Mouse (Mus musculus): ENCODE results near the gene Inpp5b. TPM values are rescaled to one million over a fixed set of nuclear protein-coding genes. Genes with fewer than 3 reads are reported as not detected.

Inpp5b gene
- total RNA-seq, 2 experiments from 2014 or later, result 8.9 to 10.6 TPM

- TF ChIP-seq CTCF (IDR thresholded peaks at IDR 0.05), result no peak
- no peak for DNase-seq
- Histone ChIP-seq H3K27ac (peak overlapping the region; percentile 77), H3K4me3 (peak overlapping the region; percentile 45)
- intact Hi-C loops (cut with DNase I), result no loop called here
These were observed 13.9 kb downstream of the Inpp5b start for GRCm38 (mm10) chr4:124755526-124755925.

GRCm38 (mm10) chr4:124759305-124759811 lies 17.7 kb downstream of the Inpp5b start:
- intact Hi-C loops (cut with DNase I), result no loop called here
- TF ChIP-seq CTCF (IDR thresholded peaks at IDR 0.05), result no peak
- peak; percentile 65 for DNase-seq
- Histone ChIP-seq H3K4me3 (no peak overlapping the region), H3K27ac (peak overlapping the region; percentile 77)

GRCm38 (mm10) chr4:124761201-124761600 lies 19.6 kb downstream of the Inpp5b start:
- TF ChIP-seq CTCF (IDR thresholded peaks at IDR 0.05), result no peak
- Histone ChIP-seq H3K27ac (no peak overlapping the region), H3K4me3 (no peak overlapping the region)
- intact Hi-C loops (cut with DNase I), result no loop called here
- DNase-seq, result no peak

GRCm38 (mm10) chr4:124762858-124763452 lies 21.3 kb downstream of the Inpp5b start:
- intact Hi-C loops (cut with DNase I), result no loop called here

GRCm38 (mm10) chr4:124765802-124766565 lies 24.3 kb downstream of the Inpp5b start:
- intact Hi-C loops (cut with DNase I), result no loop called here
- Histone ChIP-seq H3K4me3 (peak overlapping the region; percentile 49), H3K27ac (peak overlapping the region; percentile 83)
- no peak for TF ChIP-seq CTCF (IDR thresholded peaks at IDR 0.05)
- DNase-seq, result no peak

More at GRCm38 (mm10) chr4:124762858-124763452, 21.3 kb downstream of the Inpp5b start:
- TF ChIP-seq CTCF (IDR thresholded peaks at IDR 0.05), result no peak
- H3K4me3 ChIP-seq, result no peak overlapping the region
- H3K27ac ChIP-seq, result no peak overlapping the region
- DNase-seq, result no peak

- intact Hi-C loops (cut with DNase I), result no loop called here
- peak overlapping the region; percentile 49 for H3K4me3 ChIP-seq
- TF ChIP-seq CTCF (IDR thresholded peaks at IDR 0.05), result no peak
- no peak for DNase-seq
- peak overlapping the region; percentile 83 for H3K27ac ChIP-seq
These were observed 24.9 kb downstream of the Inpp5b start for GRCm38 (mm10) chr4:124766566-124766940.

- DNase-seq, result no peak
- TF ChIP-seq CTCF (IDR thresholded peaks at IDR 0.05), result no peak
- intact Hi-C loops (cut with DNase I), result no loop called here
- no peak overlapping the region for H3K4me3 ChIP-seq
- H3K27ac ChIP-seq, result no peak overlapping the region
These were observed 27.4 kb downstream of the Inpp5b start for GRCm38 (mm10) chr4:124768963-124769591.

- H3K27ac ChIP-seq, result no peak overlapping the region
- no peak for DNase-seq
- intact Hi-C loops (cut with DNase I), result no loop called here
- no peak overlapping the region for H3K4me3 ChIP-seq
- no peak for TF ChIP-seq CTCF (IDR thresholded peaks at IDR 0.05)
These were observed 29.0 kb downstream of the Inpp5b start for GRCm38 (mm10) chr4:124770624-124771023.

GRCm38 (mm10) chr4:124772125-124772524 lies 30.5 kb downstream of the Inpp5b start:
- no peak for DNase-seq
- Histone ChIP-seq H3K4me3 (no peak overlapping the region), H3K27ac (peak overlapping the region; percentile 28)
- no peak for TF ChIP-seq CTCF (IDR thresholded peaks at IDR 0.05)
- intact Hi-C loops (cut with DNase I), result no loop called here

GRCm38 (mm10) chr4:124773449-124773848 lies 31.8 kb downstream of the Inpp5b start:
- H3K27ac ChIP-seq, result no peak overlapping the region
- DNase-seq, result no peak
- intact Hi-C loops (cut with DNase I), result no loop called here
- no peak for TF ChIP-seq CTCF (IDR thresholded peaks at IDR 0.05)
- no peak overlapping the region for H3K4me3 ChIP-seq

- H3K4me3 ChIP-seq, result no peak overlapping the region
- intact Hi-C loops (cut with DNase I), result no loop called here
- H3K27ac ChIP-seq, result no peak overlapping the region
- no peak for TF ChIP-seq CTCF (IDR thresholded peaks at IDR 0.05)
- no peak for DNase-seq
These were observed 32.3 kb downstream of the Inpp5b start for GRCm38 (mm10) chr4:124773995-124774394.

GRCm38 (mm10) chr4:124774429-124774828 lies 32.8 kb downstream of the Inpp5b start:
- DNase-seq, result no peak
- H3K27ac ChIP-seq, result no peak overlapping the region
- TF ChIP-seq CTCF (IDR thresholded peaks at IDR 0.05), result no peak
- H3K4me3 ChIP-seq, result no peak overlapping the region
- intact Hi-C loops (cut with DNase I), result no loop called here

GRCm38 (mm10) chr4:124781361-124781760 lies 39.7 kb downstream of the Inpp5b start:
- intact Hi-C loops (cut with DNase I), result no loop called here
- no peak for DNase-seq
- no peak overlapping the region for H3K4me3 ChIP-seq
- no peak overlapping the region for H3K27ac ChIP-seq
- no peak for TF ChIP-seq CTCF (IDR thresholded peaks at IDR 0.05)

Data from gastrocnemius, adult 2 months (tissue).